Mouse (Mus musculus): Measurements from ENCODE around the gene Tmem159.
A peak's percentile ranks its signal among the peaks of the same experiment; 100 is the strongest.

Tmem159 gene

GRCm38 (mm10) chr7:120102164-120102972 is at the start of gene Tmem159:
Gene Tmem159, plus strand, starts transcription at chr7:120102353.
- peak; percentile 88 for DNase-seq

GRCm38 (mm10) chr7:120054016-120054415 is 48.1 kb upstream of the Tmem159 start:
- DNase-seq = no peak

- DNase-seq = no peak
Measured at GRCm38 (mm10) chr7:120055479-120055878, 46.7 kb upstream of the Tmem159 start.

- DNase-seq = no peak
Measured at GRCm38 (mm10) chr7:120064045-120064444, 38.1 kb upstream of the Tmem159 start.

DNA sequence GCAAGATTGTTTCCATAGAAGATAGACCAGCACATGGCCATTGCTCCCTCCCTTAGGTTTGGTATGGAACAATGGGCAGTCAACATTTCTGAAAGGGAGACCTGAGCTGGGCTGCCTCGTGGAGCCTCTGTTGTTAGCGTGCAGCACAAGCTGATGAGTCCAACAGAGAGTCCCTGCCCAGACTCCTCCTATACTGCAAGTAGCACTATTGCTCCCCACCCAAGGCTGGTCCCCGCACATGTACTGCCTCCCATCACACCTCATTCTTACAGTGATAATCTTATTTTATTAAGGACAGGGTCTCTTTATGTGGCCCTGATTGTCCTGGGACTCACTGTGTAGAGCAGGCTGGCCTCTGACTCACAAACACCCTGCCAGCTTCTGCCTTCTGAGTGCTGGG is 34.0 kb upstream of the Tmem159 start:
- no peak for DNase-seq

DNA sequence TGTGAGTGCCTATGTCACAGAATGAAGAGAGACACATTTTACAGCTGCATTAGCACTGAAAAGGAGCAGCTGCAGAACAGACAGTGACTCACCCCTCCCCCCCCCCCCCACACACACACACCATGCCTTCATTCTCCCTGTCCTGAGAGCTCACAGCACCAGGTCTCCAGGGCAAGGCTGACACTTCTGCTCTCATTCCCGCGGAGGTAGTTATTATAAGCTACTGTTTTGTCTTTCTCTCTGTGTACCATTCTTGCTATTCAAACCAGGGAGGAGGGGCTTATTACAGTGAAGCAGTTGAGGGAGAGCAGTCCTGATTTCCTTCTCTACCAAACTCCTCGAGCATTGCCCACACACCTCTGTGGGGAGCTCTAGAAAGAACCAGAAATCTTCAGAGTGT is 33.0 kb upstream of the Tmem159 start:
- DNase-seq = no peak

DNA sequence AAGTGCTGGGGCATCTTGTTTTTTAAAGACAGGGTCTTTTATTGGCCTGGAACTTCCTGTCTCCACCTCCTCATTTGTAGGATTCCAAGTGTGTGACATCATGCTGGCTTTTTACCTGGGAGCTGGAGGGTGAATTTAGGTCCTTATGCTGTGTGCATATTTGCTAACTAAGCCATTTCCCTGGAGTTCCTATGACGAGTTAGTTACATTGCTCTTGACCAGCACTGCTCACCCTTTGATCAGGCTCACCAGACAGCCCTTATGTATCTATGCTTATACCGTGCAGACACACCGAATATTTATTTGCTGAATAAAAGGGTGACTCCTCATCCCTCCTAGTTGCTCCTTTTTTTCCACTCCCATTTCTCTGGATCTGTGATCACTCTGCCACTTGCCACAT is 22.0 kb upstream of the Tmem159 start:
- no peak for DNase-seq

DNA sequence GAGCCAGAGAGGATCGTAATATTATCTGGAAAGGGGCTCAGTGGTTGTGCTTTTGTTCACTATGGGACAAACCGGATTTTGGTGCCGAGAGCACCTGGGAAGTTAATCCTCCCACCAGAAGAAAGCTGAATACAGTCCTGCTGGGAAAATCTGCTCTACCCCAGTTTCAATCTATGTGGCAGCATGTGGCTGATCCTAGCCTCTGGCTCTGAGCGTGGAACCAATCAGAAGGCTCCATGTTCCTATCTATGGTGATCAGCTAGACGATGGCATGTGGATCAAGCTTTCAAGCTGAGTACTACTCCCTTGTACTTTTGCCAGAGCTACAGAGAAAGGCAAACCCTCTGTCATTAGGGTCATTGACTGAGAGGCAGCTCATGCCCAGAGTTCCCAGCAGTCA is 9.1 kb upstream of the Tmem159 start:
- DNase-seq = no peak

DNA sequence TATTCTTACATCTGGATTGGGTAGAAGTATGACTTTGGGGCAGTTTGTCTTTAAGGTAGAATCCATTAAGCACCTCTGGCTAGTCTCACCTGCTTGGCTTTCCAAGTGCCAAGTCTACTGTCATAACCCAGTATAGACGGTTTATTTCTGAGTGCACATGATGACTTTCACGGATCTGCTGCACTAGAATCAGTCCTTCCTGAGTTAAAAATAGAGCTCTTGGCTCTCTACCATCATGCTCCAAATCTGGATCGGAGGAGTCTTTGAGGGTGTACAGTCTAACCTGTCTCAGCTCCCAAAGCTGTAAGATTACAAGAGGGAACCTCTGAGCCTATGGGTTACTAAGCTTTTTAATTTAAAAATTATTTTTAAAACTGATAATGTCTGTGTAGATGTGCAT is 7.9 kb upstream of the Tmem159 start:
- no peak for DNase-seq

DNA sequence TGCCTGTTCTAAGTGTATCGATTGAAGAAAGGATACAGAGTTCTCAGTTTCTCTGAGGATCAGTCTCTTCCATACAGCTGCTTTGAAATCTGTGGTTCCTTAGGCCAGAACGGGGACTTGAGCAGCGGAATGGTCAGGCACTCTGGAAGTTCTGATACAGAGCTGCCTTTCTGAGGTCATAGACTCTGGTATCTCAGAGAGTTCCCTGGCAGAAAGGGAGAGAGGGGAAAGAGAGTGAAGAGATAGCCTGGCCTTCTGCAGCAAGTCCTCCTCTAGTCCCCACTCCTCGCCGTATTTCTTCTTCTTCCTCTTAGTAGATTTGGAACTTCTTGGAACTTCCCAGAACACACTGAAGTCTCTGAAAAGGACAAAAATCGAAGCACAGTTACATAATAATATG is 7.0 kb upstream of the Tmem159 start, which contains the start of gene Dnah3:
Gene Dnah3 (minus strand): TSS at position 101 of the 400 bp plus-strand sequence.
- no peak for DNase-seq

GRCm38 (mm10) chr7:120097845-120098244 is 4.3 kb upstream of the Tmem159 start:
- DNase-seq = peak; percentile 49

DNA sequence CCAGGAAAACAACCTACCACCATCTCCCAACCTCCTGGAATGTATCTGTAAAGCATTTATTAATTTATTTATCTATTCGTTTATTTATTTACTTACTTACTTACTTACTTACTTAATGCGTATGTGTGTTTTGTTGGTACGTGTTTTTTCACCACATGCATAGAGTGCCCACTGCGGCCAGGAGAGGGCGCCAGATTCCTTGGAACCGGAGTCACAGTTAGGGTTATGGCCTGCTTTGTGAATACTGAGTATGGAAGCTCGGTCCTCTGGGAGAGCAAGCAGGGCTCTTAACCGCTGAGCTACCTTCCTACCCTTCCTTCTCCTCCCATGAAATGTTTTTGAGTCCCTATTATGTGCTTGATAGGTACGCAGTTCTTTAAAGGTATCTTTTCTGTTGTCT is 3.8 kb upstream of the Tmem159 start:
- DNase-seq = peak; percentile 47

DNA sequence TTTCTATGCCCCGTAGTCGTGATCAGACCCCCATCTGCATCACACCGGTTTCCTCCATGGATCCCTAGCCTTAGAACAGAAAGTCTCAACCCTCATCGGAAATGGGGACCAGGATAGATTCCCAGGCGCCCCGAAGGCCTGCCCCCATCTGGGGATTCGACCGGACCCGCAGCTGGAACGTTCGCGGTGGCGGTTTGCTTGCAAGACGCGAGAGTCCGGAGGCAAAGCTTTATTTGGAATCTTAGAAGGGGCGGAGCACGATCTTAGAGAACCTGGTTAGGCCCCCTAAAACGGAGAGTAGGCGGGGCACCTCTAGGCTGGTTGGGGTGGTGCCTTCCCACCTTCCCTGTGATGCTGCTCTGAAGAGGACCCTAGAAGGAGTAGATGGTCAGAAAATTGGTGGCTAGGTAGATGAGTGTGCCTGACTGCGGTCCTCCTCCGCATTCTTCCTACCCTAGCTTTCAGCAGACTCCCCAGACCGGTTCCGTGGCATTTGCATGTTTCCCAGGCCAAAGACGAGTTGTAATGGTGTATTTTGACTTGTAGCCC is 940 bp downstream of the Tmem159 start:
- DNase-seq = peak; percentile 30

DNA sequence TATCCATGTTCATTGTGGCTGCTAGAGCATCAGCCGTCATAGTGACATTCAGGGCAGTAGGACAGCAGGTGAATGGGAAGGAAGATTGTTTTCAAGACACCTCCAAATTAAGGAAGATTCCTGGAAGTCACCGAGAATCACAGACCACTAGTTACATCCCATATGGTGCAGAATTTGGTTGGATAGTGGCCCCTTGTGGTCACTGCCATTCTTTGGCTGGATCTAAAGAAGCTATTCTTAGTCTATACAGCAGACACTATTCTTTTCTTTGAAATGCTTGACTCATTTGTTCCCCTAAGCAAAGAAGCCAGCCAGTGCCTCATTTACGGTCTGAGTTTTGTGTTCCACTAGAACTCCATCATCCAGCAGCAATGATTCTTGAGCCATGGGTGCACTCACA is 2.8 kb downstream of the Tmem159 start:
- no peak for DNase-seq

DNA sequence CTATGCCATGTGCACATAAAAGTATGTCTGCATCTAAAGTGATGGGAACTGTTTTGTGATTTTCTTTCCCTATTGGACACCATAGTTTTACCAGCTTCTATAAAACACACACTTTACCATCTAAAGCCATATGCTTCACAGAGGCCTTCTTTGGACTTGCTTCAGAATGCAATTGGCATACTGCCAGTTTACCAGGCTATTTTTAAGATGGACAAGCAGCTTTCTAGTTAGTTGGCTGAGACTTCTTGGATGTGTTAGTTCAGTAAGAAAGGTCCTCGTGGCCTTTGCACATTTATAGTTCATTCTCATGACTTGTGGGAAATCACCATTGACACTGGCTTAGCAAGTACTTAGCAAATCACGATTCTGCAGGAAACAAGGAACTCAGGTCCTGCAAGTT is 4.2 kb downstream of the Tmem159 start:
- peak; percentile 46 for DNase-seq

DNA sequence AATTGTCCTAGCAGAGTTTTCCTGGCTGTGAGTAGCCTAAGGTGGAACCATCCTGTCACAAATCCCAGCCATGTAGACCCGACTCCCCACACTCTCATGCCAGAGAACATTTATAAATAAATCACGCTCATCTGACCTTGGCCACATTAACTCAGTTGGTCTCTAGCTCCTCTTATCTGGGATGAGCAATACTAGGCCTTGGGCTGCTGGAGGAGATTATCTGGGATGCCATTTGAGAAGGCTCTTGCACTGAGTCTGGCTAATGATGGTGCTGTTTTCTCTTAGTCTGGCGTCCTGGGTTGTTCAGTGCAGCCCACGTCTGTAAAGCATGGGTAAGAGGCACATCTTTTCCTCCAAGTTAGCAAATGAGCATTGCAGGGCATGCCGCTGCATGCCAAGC is 7.5 kb downstream of the Tmem159 start:
- DNase-seq = no peak

DNA sequence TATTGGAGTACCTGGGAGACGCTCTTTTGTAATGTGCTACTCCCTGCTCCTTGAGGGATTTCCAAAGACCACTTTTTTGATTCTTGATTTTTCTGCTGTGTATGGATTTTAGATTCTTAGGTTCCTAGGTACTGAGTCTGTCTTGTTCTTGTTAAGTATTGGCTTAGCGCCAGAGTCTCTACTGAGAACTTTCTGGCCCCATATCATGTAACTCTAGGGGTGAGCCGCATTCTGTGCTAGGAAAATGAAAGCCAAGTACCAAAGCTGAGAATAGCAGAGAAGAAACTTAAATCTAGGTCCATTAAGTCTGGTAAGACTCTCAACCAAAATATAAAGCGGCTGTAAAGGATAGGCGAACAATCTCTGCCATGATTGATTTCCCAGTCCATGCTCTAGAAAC is 14.8 kb downstream of the Tmem159 start:
- DNase-seq = no peak

DNA sequence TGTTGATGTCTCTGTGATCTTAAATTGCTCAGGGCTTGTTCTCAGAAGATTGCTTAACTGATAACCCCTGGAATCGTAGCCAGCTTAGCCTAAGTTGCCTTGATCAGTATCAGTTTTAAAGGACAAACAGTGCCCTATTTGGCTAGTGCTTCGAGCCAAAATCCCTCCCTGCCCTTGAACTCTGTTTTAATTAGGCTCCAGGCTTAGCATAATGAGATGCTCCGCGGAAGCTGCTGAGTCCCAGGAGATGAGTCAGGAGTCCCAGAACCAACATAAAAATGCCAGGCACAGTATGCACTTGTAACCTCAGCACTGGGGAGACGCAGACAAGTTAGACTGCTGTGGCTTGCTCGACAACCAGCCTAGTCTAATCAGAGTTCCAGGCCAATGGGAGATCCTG is 15.4 kb downstream of the Tmem159 start:
- DNase-seq = no peak

- no peak for DNase-seq
Measured at GRCm38 (mm10) chr7:120123776-120124175, 21.6 kb downstream of the Tmem159 start.

DNA sequence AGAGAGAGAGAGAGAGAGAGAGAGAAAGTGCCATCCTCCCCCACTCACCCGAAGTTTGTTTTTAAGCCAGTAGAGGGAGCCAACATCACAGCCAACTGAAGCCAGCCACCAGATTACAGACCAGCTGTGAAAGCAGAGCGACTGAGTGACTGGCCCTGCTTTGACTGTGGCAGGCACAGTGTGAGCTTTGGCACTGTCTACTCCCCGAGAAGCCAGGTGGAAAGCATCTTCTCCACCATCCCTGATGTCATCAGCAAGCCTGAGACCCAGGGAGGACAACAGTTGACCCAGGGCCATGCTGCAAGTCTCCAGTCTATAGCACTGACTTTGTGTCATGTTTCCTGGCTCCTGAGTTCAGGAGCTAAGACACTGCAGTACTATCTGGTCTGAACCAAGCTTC is 22.7 kb downstream of the Tmem159 start:
- peak; percentile 57 for DNase-seq

GRCm38 (mm10) chr7:120126976-120127685 is 25.0 kb downstream of the Tmem159 start:
- DNase-seq = no peak

DNA sequence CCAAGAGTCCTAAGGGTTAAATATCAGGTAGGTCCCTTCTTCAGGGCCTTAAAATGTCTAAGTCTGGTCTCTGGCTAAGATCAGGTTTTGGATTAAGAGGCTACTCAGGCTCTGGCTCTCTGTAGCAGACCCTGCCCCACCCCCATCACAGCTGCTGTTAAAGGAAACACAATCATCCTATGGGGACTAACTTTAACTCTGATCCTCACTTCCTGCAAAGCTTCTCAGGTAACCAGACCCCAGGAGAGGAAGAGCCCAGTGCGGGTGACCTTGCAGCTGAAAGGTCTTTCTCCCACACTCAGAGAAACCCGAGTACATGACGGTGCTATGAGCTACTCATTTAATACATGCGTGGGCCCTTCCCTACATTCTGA is 25.5 kb downstream of the Tmem159 start:
- no peak for DNase-seq

GRCm38 (mm10) chr7:120128951-120129350 is 26.8 kb downstream of the Tmem159 start:
- DNase-seq = no peak

DNA sequence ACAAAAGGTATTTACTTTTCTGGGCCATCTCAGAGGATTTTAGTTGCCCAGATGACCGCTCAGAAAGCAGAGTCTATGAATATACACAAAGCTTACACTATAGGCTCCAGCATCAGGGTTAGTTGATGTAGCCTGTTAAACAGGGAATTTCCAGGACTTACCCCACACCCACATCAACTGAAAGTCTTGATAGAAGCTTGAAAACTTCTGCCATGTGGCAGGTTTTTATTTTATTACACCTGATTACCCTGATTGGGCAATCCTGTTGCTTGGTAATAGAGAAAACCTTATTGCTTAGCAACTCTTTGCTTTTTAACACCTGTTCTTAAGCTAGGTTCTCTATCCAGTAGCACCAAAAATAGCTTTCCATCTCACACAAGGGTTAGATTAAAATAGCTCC is 40.6 kb downstream of the Tmem159 start:
- DNase-seq = no peak

All from cerebellum, adult 9-11 months (tissue).